Comparison of ENCODE assay signal across 11 mouse cellular contexts in genomic region chr2:133305936-133306335, GRCm38 (mm10).
A peak's percentile ranks its signal among the peaks of the same experiment; 100 is the strongest.
DNase-seq lines count a peak whose midpoint lies in the region; ATAC-seq and TF ChIP-seq lines count a peak whose summit lies in the region.
"Had no signal": no experiment of that assay in that cellular context is flagged by ENCODE, and none has a peak within 500 bp of the region (broad histone marks: within the 10 kb centered on the region; RNA-seq: fewer than 3 reads in every experiment).

No protein-coding gene starts in this region.

- H3K4me3 ChIP-seq in forebrain, postnatal 0 days (ENCODE audit: low read depth, low read length), result no peak overlapping the region
- H3K4me3 ChIP-seq in forebrain, embryonic 10.5 days, result no peak overlapping the region
- H3K4me3 ChIP-seq: liver, embryonic 13.5 days; midbrain, embryonic 15.5 days had no signal

- no peaks in the 10 kb centered on the region for H3K36me3 ChIP-seq in forebrain, postnatal 0 days (ENCODE audit: insufficient read depth)
- H3K36me3 ChIP-seq in forebrain, embryonic 10.5 days (replicated peaks), result no peaks in the 10 kb centered on the region
- H3K36me3 ChIP-seq: liver, embryonic 13.5 days; midbrain, embryonic 15.5 days had no signal

- H3K4me2 ChIP-seq in forebrain, postnatal 0 days (ENCODE audit: low read depth), result no peak overlapping the region
- H3K4me2 ChIP-seq: liver, embryonic 13.5 days; midbrain, embryonic 15.5 days had no signal

- H3K9me3 ChIP-seq in forebrain, postnatal 0 days (ENCODE audit: low read length), result no peaks in the 10 kb centered on the region
- H3K9me3 ChIP-seq in forebrain, embryonic 10.5 days, result no peaks in the 10 kb centered on the region
- H3K9me3 ChIP-seq: liver, embryonic 13.5 days; midbrain, embryonic 15.5 days had no signal

- H3K9ac ChIP-seq in forebrain, postnatal 0 days, result no peak overlapping the region
- H3K9ac ChIP-seq: liver, embryonic 13.5 days; midbrain, embryonic 15.5 days had no signal

- intact Hi-C loops in left cerebral cortex, postnatal 4 days (cut with DNase I), result no loop called here

- DNase-seq in forebrain, postnatal 0 days, result peak; percentile 37
- DNase-seq in forebrain, embryonic 10.5 days (ENCODE audit: extremely low spot score, low spot score), result no peak
- peak; percentile 37 for DNase-seq in left cerebral cortex, postnatal 4 days
- DNase-seq in left cerebral cortex, adult 8-10 months (ENCODE audit: low spot score in 2 of 2), result no peak
- DNase-seq in gonadal fat pad, adult 2 months (ENCODE audit: low read depth), result peak; percentile 46
- DNase-seq in ovary, postnatal 14 days (ENCODE audit: low spot score), result peak; percentile 15
- no peak for DNase-seq in thymus, postnatal 14 days
- no peak for DNase-seq in kidney, adult 8-10 months
- DNase-seq: kidney, postnatal 14 days; liver, embryonic 13.5 days had no signal

- H3K27me3 ChIP-seq in forebrain, postnatal 0 days (ENCODE audit: insufficient read depth, low read length), result no peaks in the 10 kb centered on the region
- H3K27me3 ChIP-seq in forebrain, embryonic 10.5 days (ENCODE audit: poor library complexity, severe bottlenecking), result no peaks in the 10 kb centered on the region
- H3K27me3 ChIP-seq: liver, embryonic 13.5 days; midbrain, embryonic 15.5 days had no signal

- TF ChIP-seq CTCF in forebrain, postnatal 0 days (IDR thresholded peaks at IDR 0.05; ENCODE audit: low read depth), result no peak

- ATAC-seq in forebrain, postnatal 0 days, result no peak; the same call in 1 of the 2 replicates
- ATAC-seq: midbrain, embryonic 15.5 days had no signal

- H3K4me1 ChIP-seq in forebrain, postnatal 0 days (ENCODE audit: insufficient read depth), result no peaks in the 10 kb centered on the region
- H3K4me1 ChIP-seq in forebrain, embryonic 10.5 days, result no peaks in the 10 kb centered on the region
- H3K4me1 ChIP-seq: liver, embryonic 13.5 days; midbrain, embryonic 15.5 days had no signal

- no peak overlapping the region for H3K27ac ChIP-seq in forebrain, postnatal 0 days (ENCODE audit: low read depth, low read length)
- no peak overlapping the region for H3K27ac ChIP-seq in forebrain, embryonic 10.5 days
- H3K27ac ChIP-seq: liver, embryonic 13.5 days; midbrain, embryonic 15.5 days had no signal

- 37% methylated on average over 3 of the region's 3 CpGs for WGBS in forebrain, postnatal 0 days
- WGBS in forebrain, embryonic 10.5 days, result 77% methylated on average over 3 of the region's 3 CpGs

Comparison
In these comparisons a context has a peak if more than half of its experiments do, and no peak if none do; other contexts are left out.
1. DNase-seq: peak in forebrain, postnatal 0 days (single experiment), left cerebral cortex, postnatal 4 days (single experiment), gonadal fat pad, adult 2 months (single experiment) and ovary, postnatal 14 days (single experiment); none in forebrain, embryonic 10.5 days (single experiment), left cerebral cortex, adult 8-10 months (0 of 2), thymus, postnatal 14 days (single experiment) and kidney, adult 8-10 months (0 of 2).